12 mouse cellular contexts compared by ENCODE assay signal in the genomic region with DNA sequence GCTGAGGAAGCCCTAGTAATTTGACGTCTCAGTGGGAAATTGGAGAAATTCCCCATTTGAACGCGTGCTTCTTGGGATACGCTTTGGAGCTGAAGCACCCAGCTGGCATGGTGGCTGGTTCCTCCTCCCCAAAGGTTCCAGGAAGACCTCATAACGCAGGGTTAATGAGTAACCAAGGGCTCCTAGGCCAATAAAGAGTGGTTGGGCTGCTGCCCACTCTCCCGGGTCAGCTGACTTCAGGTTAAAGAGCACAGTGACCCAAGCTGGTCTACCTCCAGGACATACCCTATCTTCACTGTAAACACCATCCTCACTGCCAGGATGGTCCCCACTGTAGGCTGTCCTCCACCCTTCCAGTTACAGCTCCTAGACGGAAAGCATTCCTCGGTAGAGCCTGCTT. TPM values are rescaled to one million over a fixed set of nuclear protein-coding genes. Genes with fewer than 3 reads are reported as not detected.
DNase-seq lines count a peak whose midpoint lies in the region; ATAC-seq and TF ChIP-seq lines count a peak whose summit lies in the region.
"Had no signal": no experiment of that assay in that cellular context is flagged by ENCODE, and none has a peak within 500 bp of the region (broad histone marks: within the 10 kb centered on the region; RNA-seq: fewer than 3 reads in every experiment).

No protein-coding gene starts in this region.

- H3K27me3 ChIP-seq in lung, postnatal 0 days (replicated peaks; ENCODE audit: insufficient read depth, low read length) = no peaks in the 10 kb centered on the region
- no peaks in the 10 kb centered on the region for H3K27me3 ChIP-seq in liver, adult 2 months (ENCODE audit: control insufficient read depth, insufficient read depth, low read length)
- H3K27me3 ChIP-seq in small intestine, adult 2 months (ENCODE audit: control insufficient read depth, insufficient read depth, low read length) = no peaks in the 10 kb centered on the region

- DNase-seq in lung, postnatal 25 days (ENCODE audit: low spot score) = peak; percentile 47
- DNase-seq in lung, postnatal 0 days (ENCODE audit: low spot score) = no peak
- DNase-seq in kidney, adult 8-10 months = peak; percentile 95 to 96
- DNase-seq in liver, adult 2 months (ENCODE audit: extremely low read depth, low read depth, low spot score) = peak; percentile 96
- DNase-seq in embryo, embryonic 10.5 days (ENCODE audit: low spot score) = no peak
- no peak for DNase-seq in left cerebral cortex, postnatal 36 days (ENCODE audit: low spot score in 2 of 2)
- no peak for DNase-seq in embryo, embryonic 9.5 days (ENCODE audit: extremely low spot score)
- DNase-seq: cerebellum, postnatal 14 days; lung, embryonic 14.5 days; thymus, postnatal 36 days had no signal

- no peak overlapping the region for H3K27ac ChIP-seq in lung, postnatal 0 days (ENCODE audit: low read length)
- H3K27ac ChIP-seq in liver, adult 2 months (replicated peaks; ENCODE audit: insufficient read depth, low read depth, low read length) = peak overlapping the region; percentile 96
- peak overlapping the region; percentile 98 for H3K27ac ChIP-seq in small intestine, adult 2 months (ENCODE audit: insufficient read depth, low read depth, low read length)

- no peak for TF ChIP-seq EP300 in lung, postnatal 0 days (IDR thresholded peaks at IDR 0.05)

- intact Hi-C loops in left cerebral cortex, postnatal 36 days (cut with DNase I) = no loop called here

- H3K79me2 ChIP-seq in liver, adult 2 months (ENCODE audit: control insufficient read depth, insufficient read depth, low read length) = peaks cover 18% of the 10 kb centered on the region; the same call in 1 of the 2 replicates

- TF ChIP-seq POLR2A in liver, adult 2 months (IDR thresholded peaks at IDR 0.05; ENCODE audit: extremely low read depth, insufficient read depth, low read length) = 0 out of 2 replicates have a peak, but pooled peaks have one; percentile 8
- TF ChIP-seq POLR2A in small intestine, adult 2 months (IDR thresholded peaks at IDR 0.05; ENCODE audit: low read depth, low read length) = peak; percentile 27; the same call in 1 of the 2 replicates

- no peak overlapping the region for H3K4me3 ChIP-seq in lung, postnatal 0 days (ENCODE audit: low read depth, low read length)
- H3K4me3 ChIP-seq in liver, adult 2 months (ENCODE audit: insufficient read depth, low read depth, low read length) = no peak overlapping the region
- no peak overlapping the region; the same call in 1 of the 2 replicates for H3K4me3 ChIP-seq in small intestine, adult 2 months (ENCODE audit: low read depth, low read length)

- H3K4me2 ChIP-seq in lung, postnatal 0 days (replicated peaks; ENCODE audit: low read depth, low read length) = no peak overlapping the region
- H3K4me2 ChIP-seq: lung, embryonic 14.5 days had no signal

- 70% methylated on average over 8 of the region's 8 CpGs for WGBS in lung, postnatal 0 days
- 26% methylated on average over 8 of the region's 8 CpGs for WGBS in liver, adult 2 months
- WGBS in small intestine, adult 2 months = 25% methylated on average over 8 of the region's 8 CpGs

- ATAC-seq in lung, postnatal 0 days = no peak
- ATAC-seq: CD4-positive, CD25-positive, alpha-beta regulatory T cell, adult 4 months had no signal

- no peak overlapping the region for H3K9ac ChIP-seq in lung, postnatal 0 days (replicated peaks; ENCODE audit: low read depth)
- H3K9ac ChIP-seq in liver, adult 2 months (ENCODE audit: low read depth, low read length) = peak overlapping the region; percentile 20; the same call in 1 of the 2 replicates
- H3K9ac ChIP-seq: lung, embryonic 14.5 days had no signal

- no peak for TF ChIP-seq CTCF in lung, postnatal 0 days (IDR thresholded peaks at IDR 0.05)
- no peak for TF ChIP-seq CTCF in liver, adult 2 months (IDR thresholded peaks at IDR 0.05; ENCODE audit: low read depth, low read length)
- TF ChIP-seq CTCF in small intestine, adult 2 months (IDR thresholded peaks at IDR 0.05; ENCODE audit: extremely low read depth, insufficient read length, insufficient replicate concordance, low read depth, low read length) = no peak

- no peaks in the 10 kb centered on the region for H3K4me1 ChIP-seq in lung, postnatal 0 days (ENCODE audit: insufficient read depth, low read depth, low read length)
- peaks cover 14% of the 10 kb centered on the region for H3K4me1 ChIP-seq in liver, adult 2 months (ENCODE audit: control insufficient read depth, insufficient read depth, low read length)
- H3K4me1 ChIP-seq in small intestine, adult 2 months (ENCODE audit: control insufficient read depth, insufficient read depth, insufficient read length, low read length) = peaks cover 32% of the 10 kb centered on the region

- no peaks in the 10 kb centered on the region for H3K9me3 ChIP-seq in lung, postnatal 0 days (ENCODE audit: low read length)

- no peaks in the 10 kb centered on the region for H3K36me3 ChIP-seq in lung, postnatal 0 days (ENCODE audit: insufficient read depth, low read length)
- H3K36me3 ChIP-seq in liver, adult 2 months (ENCODE audit: control insufficient read depth, insufficient read depth, low read length) = peaks cover 11% of the 10 kb centered on the region
- H3K36me3 ChIP-seq in small intestine, adult 2 months (ENCODE audit: control insufficient read depth, insufficient read depth, low read length) = peaks cover 26% of the 10 kb centered on the region

RNA-seq across cellular contexts. Expression of gene Sema4a, which starts 4.7 kb away (rescaled TPM):
- 9.0 and 9.2 TPM in 2 replicates for polyA plus RNA-seq in lung, postnatal 0 days (2015; fragmentation: Nextera tagmentation; extraction: Ambion mirVana)
- total RNA-seq in liver, adult 2 months (2014; rRNA removed) = 23.4 and 37.9 TPM in 2 replicates
- 109 and 117 TPM in 2 replicates for polyA plus RNA-seq in liver, adult 2 months (2012; rRNA removed)
- polyA plus RNA-seq in small intestine, adult 2 months (2012; rRNA removed) = 137 and 321 TPM in 2 replicates
- 10 to 100 TPM; 52.2 to 66.7 TPM for total RNA-seq in left cerebral cortex, postnatal 36 days (2021)

RNA-seq across cellular contexts. Expression of gene Slc25a44, which starts 31.4 kb away (rescaled TPM):
- 9.3 and 11.3 TPM in 2 replicates for polyA plus RNA-seq in lung, postnatal 0 days (2015; fragmentation: Nextera tagmentation; extraction: Ambion mirVana)
- total RNA-seq in liver, adult 2 months (2014; rRNA removed) = 26.1 and 28.1 TPM in 2 replicates
- polyA plus RNA-seq in liver, adult 2 months (2012; rRNA removed) = 57.0 and 60.9 TPM in 2 replicates
- 19.7 and 44.8 TPM in 2 replicates for polyA plus RNA-seq in small intestine, adult 2 months (2012; rRNA removed)
- total RNA-seq in left cerebral cortex, postnatal 36 days (2021) = 10 to 100 TPM; 77.1 to 84.0 TPM

RNA-seq across cellular contexts. Expression of gene Pmf1, which starts 46.2 kb away (rescaled TPM):
- 27.9 and 30.6 TPM in 2 replicates for polyA plus RNA-seq in lung, postnatal 0 days (2015; fragmentation: Nextera tagmentation; extraction: Ambion mirVana)
- total RNA-seq in liver, adult 2 months (2014; rRNA removed) = 12.9 and 16.5 TPM in 2 replicates
- polyA plus RNA-seq in liver, adult 2 months (2012; rRNA removed) = 59.0 and 68.1 TPM in 2 replicates
- polyA plus RNA-seq in small intestine, adult 2 months (2012; rRNA removed) = 52.3 and 108 TPM in 2 replicates
- 1 to 10 TPM; 6.0 to 7.3 TPM for total RNA-seq in left cerebral cortex, postnatal 36 days (2021)

RNA-seq across cellular contexts. Expression of gene Lmna, which starts 53.4 kb away (rescaled TPM):
- 185 and 216 TPM in 2 replicates for polyA plus RNA-seq in lung, postnatal 0 days (2015; fragmentation: Nextera tagmentation; extraction: Ambion mirVana)
- total RNA-seq in liver, adult 2 months (2014; rRNA removed) = 28.2 and 38.5 TPM in 2 replicates
- polyA plus RNA-seq in liver, adult 2 months (2012; rRNA removed) = 41.0 and 44.7 TPM in 2 replicates
- 209 and 353 TPM in 2 replicates for polyA plus RNA-seq in small intestine, adult 2 months (2012; rRNA removed)
- total RNA-seq in left cerebral cortex, postnatal 36 days (2021) = 10 to 100 TPM; 47.1 to 57.3 TPM

Comparison
In these comparisons a context has a peak if more than half of its experiments do, and no peak if none do; other contexts are left out.
1. DNase-seq: peak in lung, postnatal 25 days (single experiment), kidney, adult 8-10 months (2 of 2) and liver, adult 2 months (single experiment); none in lung, postnatal 0 days (single experiment), embryo, embryonic 10.5 days (single experiment), left cerebral cortex, postnatal 36 days (0 of 2) and embryo, embryonic 9.5 days (single experiment).
2. RNA of gene Sema4a, which starts 4.7 kb away (polyA plus RNA-seq): 137 to 321 TPM in small intestine, adult 2 months and 109 to 117 TPM in liver, adult 2 months; 9.0 to 9.2 TPM in lung, postnatal 0 days; every median in the first group is over 10 times any median in the second.